Mouse (Mus musculus) stomach, embryonic 16.5 days (tissue): ENCODE results near the gene Tpm4. TPM values are rescaled to one million over a fixed set of nuclear protein-coding genes. Genes with fewer than 3 reads are reported as not detected.

ENCODE experiments used
- ATAC-seq: fragments of 200-750 bp; cut with Nextera tagmentation; 2 replicates; pipeline ENCODE4 v1.8.0; 2017; ENCODE audit warnings: moderate number of reproducible peaks, moderate TSS enrichment; ENCODE audit not compliant: insufficient read depth, low FRiP score
- H3K27ac ChIP-seq: fragments of 300-500 bp; sonication (generic); 2 replicates; pipeline ENCODE4 v1.5.1; 2014; ENCODE audit warnings: low read length
- H3K27me3 ChIP-seq: fragments of 300-500 bp; sonication (generic); 2 replicates; pipeline ENCODE4 v1.6.1; 2014; ENCODE audit warnings: low read length, control low read depth, mixed read lengths; ENCODE audit not compliant: control insufficient read depth, insufficient read depth
- H3K36me3 ChIP-seq: fragments of 300-500 bp; sonication (generic); 2 replicates; pipeline ENCODE4 v1.6.1; 2014; ENCODE audit warnings: low read length; ENCODE audit not compliant: control insufficient read depth, insufficient read depth
- H3K4me1 ChIP-seq: fragments of 300-500 bp; sonication (generic); 2 replicates; pipeline ENCODE4 v1.6.1; 2014; ENCODE audit warnings: low read length, control low read depth, mixed read lengths; ENCODE audit not compliant: control insufficient read depth, insufficient read depth
- H3K4me2 ChIP-seq: fragments of 300-500 bp; sonication (generic); 2 replicates; pipeline ENCODE4 v1.6.1; 2014; ENCODE audit warnings: low read depth, low read length, mixed read lengths
- H3K4me3 ChIP-seq: fragments of 300-500 bp; sonication (generic); replicated peaks from 2 replicates; pipeline ENCODE4 v1.5.1; 2014; ENCODE audit warnings: mild to moderate bottlenecking, low read length
- H3K9ac ChIP-seq: fragments of 300-500 bp; sonication (generic); 2 replicates; pipeline ENCODE4 v1.6.1; 2014; ENCODE audit warnings: low read length
- H3K9me3 ChIP-seq: fragments of 300-500 bp; sonication (generic); replicated peaks from 2 replicates; pipeline ENCODE4 v1.6.1; 2016; ENCODE audit warnings: low read length, control low read depth; ENCODE audit not compliant: control insufficient read depth
- WGBS: fragments of 180-500 bp; shearing (Covaris S2); extraction: QIAGEN DNeasy Blood & Tissue Kit; methylation state at CpG from one replicate; pipeline ENCODE4 v1.1.7; 2014; 5-methylcytosine and 5-hydroxymethylcytosine counted together
- polyA plus RNA-seq: library from polyadenylated mRNA; unstranded; fragments of >200 nt; fragmentation: Nextera tagmentation; extraction: Ambion mirVana; gene quantifications from 2 replicates; pipeline ENCODE4 v1.2.1, GENCODE M21; 2015

Gene Tpm4
- polyA plus RNA-seq, 1 experiment from 2014 or later = 617 TPM

- Histone ChIP-seq H3K4me1 (peaks cover 19% of the 10 kb centered on the region), H3K4me2 (peak overlapping the region; percentile 78), H3K9ac (no peak overlapping the region), H3K27ac (no peak overlapping the region), H3K27me3 (no peaks in the 10 kb centered on the region), H3K9me3 (no peaks in the 10 kb centered on the region), H3K4me3 (no peak overlapping the region), H3K36me3 (no peaks in the 10 kb centered on the region)
- ATAC-seq = no peak
These were observed 28.0 kb downstream of the Tpm4 start for GRCm38 (mm10) chr8:72162821-72163220.

DNA sequence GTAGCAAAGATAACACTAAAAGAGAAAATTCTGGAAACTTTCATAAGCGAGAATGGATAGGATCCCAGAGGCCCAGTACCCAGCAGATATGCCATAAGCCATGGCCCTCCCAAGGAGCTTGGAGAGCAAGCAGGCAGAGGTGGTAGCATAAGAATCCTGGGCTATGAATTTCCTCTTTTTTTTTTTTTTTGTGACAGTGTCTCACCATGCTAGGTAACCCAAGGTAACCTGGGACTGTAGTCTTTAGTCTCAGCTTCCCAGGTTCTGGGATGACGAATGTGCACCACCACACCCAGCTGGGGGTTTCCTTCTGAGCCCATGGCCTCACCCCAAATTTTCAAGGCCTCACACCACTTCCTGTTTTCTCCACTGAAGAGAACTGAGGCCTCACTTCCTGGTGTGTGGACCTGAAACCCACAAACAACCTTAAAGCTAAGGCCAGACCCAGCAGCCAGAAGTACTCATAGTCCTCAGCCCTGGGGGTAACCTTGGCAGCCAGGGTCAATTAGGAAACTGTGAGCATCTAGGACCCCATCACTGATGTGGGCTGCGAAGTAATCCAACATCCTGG is 34.4 kb downstream of the Tpm4 start:
- peaks cover 35% of the 10 kb centered on the region for H3K36me3 ChIP-seq
- no peak for ATAC-seq

GRCm38 (mm10) chr8:72169681-72170249 is 35.0 kb downstream of the Tpm4 start:
- Histone ChIP-seq H3K4me3 (no peak overlapping the region), H3K36me3 (peaks cover 41% of the 10 kb centered on the region), H3K9ac (no peak overlapping the region), H3K27me3 (no peaks in the 10 kb centered on the region), H3K4me2 (no peak overlapping the region), H3K4me1 (no peaks in the 10 kb centered on the region), H3K27ac (0 out of 2 replicates have a peak overlapping the region, but pooled peaks have one; percentile 6), H3K9me3 (no peaks in the 10 kb centered on the region)
- WGBS = 69% methylated on average over 3 of the region's 3 CpGs
- peak; percentile 38; the same call in 1 of the 2 replicates for ATAC-seq

More for the DNA sequence above, 34.4 kb downstream of the Tpm4 start:
- Histone ChIP-seq H3K4me2 (no peak overlapping the region), H3K27me3 (no peaks in the 10 kb centered on the region), H3K4me3 (no peak overlapping the region), H3K9ac (no peak overlapping the region), H3K27ac (0 out of 2 replicates have a peak overlapping the region, but pooled peaks have one; percentile 6), H3K9me3 (no peaks in the 10 kb centered on the region), H3K4me1 (no peaks in the 10 kb centered on the region)
- 77% methylated on average over 3 of the region's 3 CpGs for WGBS

GRCm38 (mm10) chr8:72177346-72177925 is 42.7 kb downstream of the Tpm4 start:
- H3K27me3 ChIP-seq = no peaks in the 10 kb centered on the region
- WGBS = 62% methylated on average over 5 of the region's 5 CpGs
- peaks cover 21% of the 10 kb centered on the region for H3K36me3 ChIP-seq

DNA sequence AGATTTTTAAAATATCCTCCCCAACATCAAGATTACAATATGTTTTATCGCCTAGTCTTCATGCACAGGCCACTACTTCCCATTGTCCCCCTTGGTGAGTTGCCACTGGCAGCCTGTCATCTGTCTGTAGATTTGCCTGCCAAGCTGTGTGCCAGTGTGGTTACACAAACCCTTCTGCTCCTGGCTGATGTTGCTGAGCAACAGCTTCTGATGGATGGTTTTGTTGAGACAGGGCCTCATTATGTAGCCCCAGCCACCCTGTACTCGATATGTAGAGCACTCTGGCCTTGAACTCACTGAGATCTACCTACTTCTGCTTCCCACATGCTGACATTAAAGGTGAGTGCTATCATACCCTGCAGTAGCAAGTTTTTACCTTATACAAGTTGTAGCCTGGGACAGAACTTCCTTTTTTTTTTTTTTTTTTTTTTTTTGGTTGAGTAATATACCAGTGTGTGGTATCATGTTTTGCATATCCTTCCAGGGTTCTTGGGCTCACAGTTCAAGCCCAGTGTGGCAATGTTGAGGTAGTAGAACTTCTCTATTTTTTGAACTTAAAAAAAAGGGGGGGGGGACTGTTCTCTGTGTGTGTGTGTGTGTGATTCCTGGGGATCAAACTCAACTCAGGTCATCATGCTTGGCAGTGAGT is 48.9 kb downstream of the Tpm4 start:
- WGBS = 67% methylated on average over 2 of the region's 2 CpGs
- Histone ChIP-seq H3K36me3 (no peaks in the 10 kb centered on the region; the same call in 1 of the 2 replicates), H3K9me3 (no peaks in the 10 kb centered on the region), H3K27ac (no peak overlapping the region), H3K4me3 (no peak overlapping the region), H3K27me3 (no peaks in the 10 kb centered on the region), H3K4me1 (no peaks in the 10 kb centered on the region), H3K4me2 (no peak overlapping the region), H3K9ac (no peak overlapping the region)
- no peak for ATAC-seq

More at GRCm38 (mm10) chr8:72177346-72177925, 42.7 kb downstream of the Tpm4 start:
- Histone ChIP-seq H3K4me1 (no peaks in the 10 kb centered on the region), H3K9ac (no peak overlapping the region), H3K9me3 (no peaks in the 10 kb centered on the region), H3K4me2 (no peak overlapping the region), H3K27ac (no peak overlapping the region), H3K4me3 (no peak overlapping the region)
- no peak for ATAC-seq

DNA sequence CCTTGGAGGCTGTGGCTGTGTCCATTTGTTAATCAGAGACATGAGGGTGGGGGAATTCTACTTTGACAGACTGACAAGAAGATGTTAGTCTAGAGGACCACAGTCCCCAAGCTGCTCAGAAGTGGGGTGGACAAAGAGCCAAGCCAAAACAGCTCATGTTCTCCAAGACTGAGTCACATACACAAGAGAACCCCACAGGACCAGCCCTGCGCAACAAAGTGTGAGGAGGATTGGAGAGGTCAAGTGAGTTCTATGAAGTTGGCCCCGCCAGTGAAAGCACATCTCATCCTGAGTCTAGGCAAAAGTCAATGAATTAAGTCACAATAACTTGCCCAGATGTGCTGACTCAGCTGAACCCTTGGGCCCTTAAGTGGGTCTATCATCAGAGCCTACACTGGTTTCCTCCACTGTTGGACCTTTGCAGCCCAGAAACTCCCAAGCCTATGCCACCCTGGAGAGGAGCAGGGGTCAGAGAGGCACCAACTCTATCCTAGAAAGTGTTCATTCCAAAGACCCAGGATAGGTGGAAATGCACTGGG is 53.1 kb downstream of the Tpm4 start:
- no peaks in the 10 kb centered on the region for H3K36me3 ChIP-seq
- no peaks in the 10 kb centered on the region for H3K9me3 ChIP-seq
- H3K4me3 ChIP-seq = no peak overlapping the region
- 79% methylated on average over 2 of the region's 2 CpGs for WGBS
- H3K27me3 ChIP-seq = no peaks in the 10 kb centered on the region
- H3K27ac ChIP-seq = no peak overlapping the region
- no peak overlapping the region for H3K9ac ChIP-seq
- no peaks in the 10 kb centered on the region for H3K4me1 ChIP-seq
- no peak for ATAC-seq
- H3K4me2 ChIP-seq = no peak overlapping the region

GRCm38 (mm10) chr8:72189417-72190214 is 54.8 kb downstream of the Tpm4 start, which contains the start of gene Hsh2d:
TSS of gene Hsh2d (plus strand) at chr8:72189638.
- peak within 1 kb of the TSS; percentile 38 for H3K27ac ChIP-seq
- no peaks in the 10 kb centered on the region for H3K4me1 ChIP-seq
- ATAC-seq = peak; percentile 78
- H3K4me3 ChIP-seq = 0 out of 2 replicates have a peak within 1 kb of the TSS, but pooled peaks have one; percentile 7
- WGBS = 47% methylated on average over 12 of the region's 12 CpGs
- no peaks in the 10 kb centered on the region for H3K9me3 ChIP-seq
- H3K36me3 ChIP-seq = no peaks in the 10 kb centered on the region
- H3K27me3 ChIP-seq = no peaks in the 10 kb centered on the region
- H3K9ac ChIP-seq = no peak within 1 kb of the TSS
- H3K4me2 ChIP-seq = peak within 1 kb of the TSS; percentile 0; the same call in 1 of the 2 replicates

DNA sequence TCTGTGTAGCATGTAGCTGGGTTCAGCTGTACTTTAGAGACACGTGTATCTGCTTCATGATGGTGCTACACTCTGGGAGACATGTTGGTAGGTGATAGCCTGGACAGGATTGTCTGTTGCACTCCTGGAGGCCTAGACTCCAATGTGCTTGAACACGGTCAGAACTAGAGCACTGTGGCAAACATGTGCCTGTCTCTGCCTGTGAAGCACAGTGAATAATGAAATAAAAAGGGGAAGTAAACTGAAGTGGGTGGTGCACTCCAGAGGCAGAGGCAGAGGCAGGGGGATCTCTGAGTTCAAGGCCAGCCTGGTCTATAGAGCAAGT is 55.4 kb downstream of the Tpm4 start:
- no peak for ATAC-seq

More for the DNA sequence above, 55.4 kb downstream of the Tpm4 start:
- no peak overlapping the region for H3K4me2 ChIP-seq
- no peak overlapping the region for H3K4me3 ChIP-seq
- 62% methylated on average over 2 of the region's 2 CpGs for WGBS
- peak overlapping the region; percentile 38 for H3K27ac ChIP-seq
- no peaks in the 10 kb centered on the region for H3K27me3 ChIP-seq
- H3K9me3 ChIP-seq = no peaks in the 10 kb centered on the region
- no peaks in the 10 kb centered on the region for H3K4me1 ChIP-seq
- no peaks in the 10 kb centered on the region for H3K36me3 ChIP-seq
- no peak overlapping the region for H3K9ac ChIP-seq
